Mouse (Mus musculus) c-Kit-positive CD71-positive TER-119-positive erythroid progenitor cells, embryonic 14.5 days (primary cell): ENCODE data around the gene Car8.

Experiments used
- DNase-seq: peaks from one replicate; pipeline ENCODE4 v3.0.0-alpha.2; 2013; ENCODE audit warnings: low spot score

The Car8 gene

DNA sequence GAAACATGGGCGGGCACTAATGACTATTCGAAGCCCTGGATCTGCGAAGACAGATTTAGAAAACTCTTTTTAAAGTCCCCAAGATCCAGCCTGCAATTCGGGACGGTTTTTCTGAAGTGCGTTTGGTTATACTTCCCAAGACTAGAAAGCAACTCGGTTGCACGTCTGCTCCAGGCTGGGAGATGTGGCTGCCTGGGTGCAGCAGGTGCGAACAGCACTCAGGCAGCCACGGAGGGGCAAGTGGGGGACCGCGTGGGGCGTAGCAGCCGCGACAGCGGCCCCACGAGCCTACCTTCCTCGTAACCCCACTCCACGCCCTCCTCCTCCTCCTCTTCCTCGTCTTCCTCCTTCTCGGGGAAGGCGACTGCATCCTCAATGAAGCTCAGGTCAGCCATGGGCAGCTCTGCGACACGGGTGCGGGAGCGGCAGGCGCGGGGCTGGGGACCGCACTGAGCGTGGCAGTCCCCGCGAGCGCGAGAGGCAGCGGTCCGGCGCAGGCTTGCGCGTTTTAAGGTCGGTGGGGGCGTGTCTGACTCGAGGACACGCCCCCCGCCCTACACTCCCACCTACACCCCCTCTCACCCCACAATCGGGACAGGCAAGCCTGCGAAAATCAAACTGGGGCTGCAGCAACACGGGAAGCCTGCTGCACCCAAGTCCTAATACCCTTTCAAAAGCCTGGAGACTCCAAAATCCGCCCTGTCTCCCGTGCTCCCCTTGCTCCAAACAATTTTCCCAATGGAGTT lies at the start of gene Car8:
Gene Car8 (minus strand): TSS at position 482 of the 746 bp plus-strand sequence.
- no peak for DNase-seq

DNA sequence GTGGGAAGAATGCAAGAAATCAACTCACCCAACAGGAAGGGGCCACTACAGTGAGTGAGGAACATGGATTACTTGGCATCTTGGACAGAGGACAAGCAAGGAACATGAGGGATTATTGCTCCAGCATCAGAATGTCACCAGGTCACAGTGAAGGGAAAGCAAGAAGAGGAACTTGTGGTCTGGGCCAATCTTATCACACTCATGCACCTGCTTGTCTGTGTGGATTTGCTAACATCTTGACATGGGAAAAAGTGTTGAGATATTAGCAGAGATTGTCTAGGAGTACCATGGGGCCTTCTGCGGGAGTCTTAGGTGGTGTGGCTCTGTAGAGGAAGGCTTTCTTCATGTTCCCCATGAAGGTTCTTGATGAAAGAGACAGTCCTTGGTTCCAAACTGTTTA lies 46.1 kb upstream of the Car8 start:
- DNase-seq = no peak

DNA sequence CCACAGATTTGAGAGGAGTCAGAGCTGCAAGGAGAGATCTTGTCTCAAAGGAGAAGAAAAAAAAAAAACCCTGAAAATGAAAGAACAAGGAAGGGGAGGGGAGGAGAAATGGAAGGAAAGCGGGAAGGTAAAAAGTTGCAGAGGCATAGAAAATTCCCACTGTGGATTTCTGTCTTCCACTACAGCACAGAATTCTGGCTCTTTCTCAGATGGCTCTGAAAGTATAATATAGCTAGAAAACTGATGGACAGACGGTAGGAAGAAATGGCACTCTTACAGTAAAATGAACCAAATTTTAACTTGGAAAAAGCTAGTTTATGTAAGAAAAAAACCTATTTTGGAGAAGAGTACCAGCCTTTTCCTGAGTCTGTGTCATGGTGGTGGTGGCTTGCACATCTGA lies 39.3 kb upstream of the Car8 start:
- no peak for DNase-seq

DNA sequence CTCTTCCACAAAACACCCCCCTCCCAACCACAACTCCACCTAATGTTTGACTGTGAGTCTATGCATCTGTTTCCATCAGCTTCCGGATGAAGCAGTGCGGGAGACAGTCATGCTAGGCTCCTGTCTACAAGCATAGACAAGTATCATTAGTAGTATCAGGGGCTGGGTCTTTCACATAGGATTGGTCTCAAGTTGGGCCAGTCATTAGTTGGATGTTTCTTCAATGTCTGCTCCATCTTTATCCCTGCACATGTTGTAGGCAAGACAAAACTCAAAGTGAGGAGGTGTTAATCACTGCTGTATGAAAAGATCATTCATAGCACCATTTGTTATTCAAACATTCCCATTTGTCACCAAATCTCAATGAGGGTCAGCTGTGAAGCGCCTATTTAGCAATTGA lies 11.0 kb upstream of the Car8 start:
- no peak for DNase-seq

DNA sequence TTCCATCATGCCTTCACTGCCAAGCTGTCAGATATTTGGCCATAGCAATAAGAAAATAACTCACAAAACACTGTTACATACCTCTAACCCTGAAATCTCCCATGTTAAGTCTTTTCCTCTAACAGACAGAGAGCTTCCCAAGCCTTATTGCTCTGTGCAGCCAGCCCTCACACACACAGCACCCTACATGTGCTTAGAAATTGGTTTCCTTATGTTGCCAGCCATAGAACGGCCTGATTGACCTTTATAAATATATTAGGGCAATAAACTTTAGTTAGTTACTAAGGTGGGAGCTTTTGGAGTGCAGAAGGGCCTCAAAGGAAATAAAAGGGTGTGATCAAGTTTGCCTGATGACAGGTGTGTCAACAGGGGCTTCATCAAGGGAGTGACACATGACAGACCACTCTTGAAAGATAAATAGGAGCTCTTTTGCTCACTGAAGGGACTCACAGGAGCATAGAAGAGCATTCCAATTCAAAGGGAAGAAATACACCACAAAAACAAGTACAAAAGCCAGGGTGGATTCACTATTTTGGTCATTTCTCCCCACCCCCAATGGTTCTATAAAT lies 6.7 kb upstream of the Car8 start:
- no peak for DNase-seq

DNA sequence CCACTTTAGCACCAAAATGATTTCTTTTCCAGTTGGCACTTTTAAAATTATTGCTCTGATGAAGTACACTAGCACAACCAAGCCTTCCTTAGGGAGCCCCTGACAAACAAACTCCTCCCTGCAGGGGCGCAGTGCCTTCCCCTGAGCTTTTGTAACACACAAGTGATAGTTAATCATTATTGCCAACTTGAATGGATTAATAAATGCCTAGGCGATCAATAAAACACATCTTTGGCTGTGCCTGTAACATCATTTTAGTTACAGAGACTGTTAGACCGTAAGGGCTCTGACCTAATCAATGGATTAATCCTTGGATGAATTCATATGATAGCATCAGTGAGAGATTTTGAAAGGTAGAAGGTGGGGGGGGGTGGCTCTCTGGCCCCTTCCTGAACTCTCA lies 6.2 kb upstream of the Car8 start:
- no peak for DNase-seq

DNA sequence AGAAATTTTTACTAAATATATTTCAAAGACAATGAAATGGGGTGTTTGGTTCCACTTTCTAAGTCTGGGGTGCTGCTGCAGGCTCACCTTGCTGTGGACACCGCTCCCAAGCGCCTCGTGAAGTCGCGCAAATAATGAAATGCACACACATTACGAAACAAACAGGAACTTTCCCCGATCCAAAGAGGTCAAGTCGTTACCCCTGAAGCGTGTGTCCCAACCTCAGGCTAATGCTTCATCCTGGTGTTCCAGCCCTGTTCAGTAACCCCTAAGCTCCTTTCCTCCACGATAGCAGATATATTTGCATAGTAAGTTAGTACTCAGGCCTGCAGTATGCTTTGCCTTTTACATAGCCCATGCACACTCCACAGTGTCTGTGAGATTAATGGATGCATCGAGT lies 858 bp upstream of the Car8 start:
- no peak for DNase-seq

DNA sequence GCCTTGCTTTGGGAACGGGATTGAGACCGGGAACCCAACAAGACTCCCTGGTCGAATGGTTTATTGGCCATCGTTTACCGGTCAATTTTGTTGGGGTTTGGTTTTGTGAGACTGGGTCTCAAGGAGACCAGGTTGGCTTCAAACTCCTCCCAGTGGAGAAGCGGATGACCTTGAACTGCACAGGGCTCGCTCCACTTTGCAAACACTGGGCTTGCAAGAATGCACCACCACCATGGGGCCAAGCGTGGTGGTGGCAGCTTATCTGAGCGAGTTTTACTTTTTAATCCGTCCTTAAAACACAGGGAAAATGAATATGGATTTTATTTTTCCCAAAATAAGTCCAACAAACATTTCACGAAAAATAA lies 447 bp upstream of the Car8 start:
- DNase-seq = no peak

DNA sequence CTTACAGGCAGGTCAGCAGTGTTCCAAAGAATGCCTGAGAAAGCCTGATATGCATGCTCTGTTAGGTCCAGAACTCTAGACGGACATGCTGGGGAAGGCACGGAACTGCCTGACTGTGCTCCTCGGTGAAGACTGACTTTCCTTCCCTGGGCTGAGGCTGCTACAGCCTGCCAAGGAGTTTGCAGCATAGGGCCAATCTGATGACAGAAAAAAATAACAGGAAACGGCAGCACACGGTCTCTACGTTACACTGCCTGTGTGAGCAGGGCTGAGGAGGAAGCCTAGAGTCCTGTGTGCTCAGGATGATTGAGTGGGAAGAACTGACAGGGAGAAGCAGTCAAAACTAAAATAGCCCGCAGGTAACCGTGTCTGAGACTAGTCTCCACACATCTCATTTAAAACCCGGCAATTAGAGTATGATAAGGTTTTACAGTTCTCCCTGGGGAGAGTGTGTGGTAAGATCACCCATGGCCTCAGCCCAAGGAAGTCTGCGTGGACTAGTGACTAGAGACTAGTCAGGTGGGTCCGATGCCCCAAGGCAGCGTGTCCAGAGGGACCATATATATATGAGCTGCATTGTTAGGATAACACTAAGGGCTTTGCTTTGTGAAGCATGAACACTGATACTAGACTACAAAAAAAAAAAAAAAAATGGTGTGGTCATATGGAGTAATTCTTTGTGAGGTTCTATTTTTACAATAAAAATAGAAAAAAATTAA lies 6.3 kb downstream of the Car8 start:
- DNase-seq = no peak

DNA sequence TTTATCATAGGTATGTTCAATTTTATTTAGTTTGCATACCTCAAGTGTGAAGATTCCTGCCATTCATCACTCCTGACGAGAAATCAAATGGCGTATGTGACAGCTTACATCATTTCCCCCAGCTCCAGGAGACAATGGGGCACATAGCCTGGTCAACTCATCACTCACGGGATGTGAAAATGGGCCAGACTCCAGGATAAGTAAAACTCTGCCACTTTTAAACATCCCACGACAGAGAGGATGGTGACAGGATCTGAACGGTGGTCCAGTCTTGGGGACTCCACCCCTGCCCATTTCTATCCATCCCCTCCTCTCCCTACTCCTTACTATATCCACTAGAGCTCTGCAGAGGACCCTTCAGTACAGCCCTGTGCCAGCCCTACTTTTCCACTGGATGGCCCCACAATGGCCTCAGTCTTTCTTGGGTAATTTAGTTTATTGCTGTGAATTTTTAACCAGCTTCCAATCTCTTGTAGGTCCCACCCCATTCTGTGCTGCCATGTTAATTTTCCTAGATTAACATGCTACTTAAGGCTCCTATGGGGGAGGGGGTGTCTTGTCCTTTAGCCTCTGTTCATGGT lies 7.5 kb downstream of the Car8 start:
- no peak for DNase-seq

DNA sequence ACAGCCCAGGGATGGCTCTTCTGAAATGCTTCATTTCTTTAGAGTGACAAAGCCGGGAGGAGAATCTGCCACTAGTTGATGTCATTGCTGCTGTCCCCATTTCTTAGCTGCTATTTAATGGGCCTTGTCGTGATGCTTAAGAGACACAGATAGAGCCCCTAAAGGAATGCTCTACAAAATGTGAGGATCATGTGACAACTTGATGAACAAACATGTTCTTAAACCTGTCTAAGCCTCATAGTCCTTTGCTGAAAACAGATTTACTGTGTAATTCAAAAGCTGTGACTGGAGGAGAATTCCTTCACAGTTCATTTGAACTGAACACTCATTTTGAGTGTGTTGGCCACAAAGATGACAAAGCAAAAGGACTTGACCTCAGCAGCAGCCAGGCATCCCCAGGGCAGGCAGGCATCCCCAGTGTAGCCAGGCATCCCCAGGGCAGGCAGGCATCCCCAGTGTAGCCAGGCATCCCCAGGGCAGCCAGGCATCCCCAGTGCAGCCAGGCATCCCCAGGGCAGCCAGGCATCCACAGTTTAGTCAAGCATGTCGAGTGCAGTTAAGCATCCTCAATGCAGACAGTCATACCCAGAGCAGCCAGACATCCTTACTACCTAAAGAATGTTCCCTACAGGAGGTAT lies 9.1 kb downstream of the Car8 start:
- no peak for DNase-seq

DNA sequence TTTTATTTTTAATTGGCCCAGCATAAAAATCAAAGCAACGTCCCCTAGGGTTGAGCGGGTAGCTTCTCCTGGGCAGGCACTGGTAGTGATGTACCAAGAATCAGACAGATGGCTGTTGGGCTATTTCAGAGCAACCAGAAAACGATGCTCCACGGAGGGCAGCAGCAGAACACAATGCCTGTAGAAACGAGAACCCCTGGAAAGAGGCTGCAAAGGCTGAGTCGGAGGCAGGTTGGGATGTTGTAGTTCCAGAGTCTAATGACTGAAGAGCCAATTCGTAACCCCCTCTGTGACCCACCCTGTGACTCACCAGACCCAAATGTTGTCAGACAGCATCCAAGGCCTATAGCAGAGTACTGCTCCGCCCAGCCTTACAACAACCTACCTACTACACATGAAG lies 19.9 kb downstream of the Car8 start:
- DNase-seq = no peak

DNA sequence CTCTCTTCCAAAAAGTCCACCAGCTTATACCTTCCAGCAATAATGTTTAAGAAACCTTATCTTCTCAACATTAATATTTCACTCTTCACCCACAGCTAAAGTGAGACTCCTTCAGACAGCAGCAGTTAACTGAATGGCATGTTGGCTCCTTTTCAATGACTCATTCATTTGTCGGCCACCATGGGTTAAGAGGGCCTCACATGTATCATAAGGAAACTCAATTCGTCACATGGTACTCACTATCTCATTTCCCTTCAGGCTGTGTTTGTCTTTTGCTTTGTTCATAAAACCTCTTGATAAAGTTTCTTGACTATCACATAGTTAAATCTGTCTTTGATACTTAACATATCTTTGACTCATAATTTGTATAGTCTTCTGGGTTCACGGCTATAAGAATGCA lies 20.8 kb downstream of the Car8 start:
- DNase-seq = no peak

DNA sequence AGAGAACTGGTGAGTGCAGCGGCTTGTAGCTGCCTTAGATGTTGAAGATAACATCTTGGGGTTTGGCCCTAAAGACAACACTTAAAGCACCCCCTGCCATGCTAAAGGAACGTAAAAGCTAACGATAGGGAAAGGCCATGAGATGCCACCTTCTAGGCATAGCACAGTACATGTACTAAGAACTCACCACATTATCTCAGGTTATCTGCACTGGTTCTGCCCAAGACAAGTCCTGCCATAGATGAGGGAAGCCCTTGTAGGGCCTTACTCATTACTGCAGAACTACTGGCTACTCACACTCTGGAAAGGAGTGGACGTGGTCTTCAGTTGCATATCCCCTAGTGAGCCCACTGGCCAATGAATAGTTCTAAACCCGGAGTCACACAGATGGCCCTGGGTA lies 21.6 kb downstream of the Car8 start:
- DNase-seq = no peak

DNA sequence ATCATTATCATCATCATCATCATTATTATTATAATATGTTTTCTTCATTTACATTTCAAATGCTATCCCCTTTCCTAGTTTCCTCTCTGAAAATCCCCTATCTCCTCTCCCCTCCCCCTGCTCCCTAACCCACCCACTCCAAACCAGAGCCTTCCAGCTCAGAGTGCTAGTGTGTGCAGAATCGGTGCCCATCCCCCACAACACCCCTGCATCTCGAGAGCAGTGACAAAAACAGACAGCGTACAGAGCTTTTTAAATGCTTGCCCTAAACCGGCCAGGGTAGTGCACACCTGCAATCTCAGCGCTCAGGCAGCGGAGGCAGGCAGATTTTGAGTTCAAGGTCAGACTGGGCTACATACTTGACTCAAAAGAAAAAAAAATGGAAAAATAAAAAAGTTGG lies 22.3 kb downstream of the Car8 start:
- no peak for DNase-seq

DNA sequence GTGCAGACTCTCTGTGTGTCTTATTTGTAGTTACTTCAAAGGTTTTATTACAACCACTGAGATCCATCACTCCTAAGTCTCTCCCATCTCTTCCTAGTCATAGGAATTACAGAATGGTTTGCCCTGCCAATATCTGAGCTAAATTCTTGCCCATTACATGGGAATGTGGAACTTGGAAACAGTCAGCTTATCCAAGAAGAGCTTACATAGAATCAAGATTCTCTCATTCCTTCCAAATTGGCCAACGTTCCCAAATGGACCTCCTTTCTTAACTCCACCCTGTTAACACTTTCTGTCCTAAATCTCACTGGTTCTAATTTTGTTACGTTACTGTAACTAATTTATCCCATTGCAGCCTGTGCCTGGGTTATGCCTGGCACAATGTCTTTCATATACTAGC lies 25.2 kb downstream of the Car8 start:
- DNase-seq = no peak

DNA sequence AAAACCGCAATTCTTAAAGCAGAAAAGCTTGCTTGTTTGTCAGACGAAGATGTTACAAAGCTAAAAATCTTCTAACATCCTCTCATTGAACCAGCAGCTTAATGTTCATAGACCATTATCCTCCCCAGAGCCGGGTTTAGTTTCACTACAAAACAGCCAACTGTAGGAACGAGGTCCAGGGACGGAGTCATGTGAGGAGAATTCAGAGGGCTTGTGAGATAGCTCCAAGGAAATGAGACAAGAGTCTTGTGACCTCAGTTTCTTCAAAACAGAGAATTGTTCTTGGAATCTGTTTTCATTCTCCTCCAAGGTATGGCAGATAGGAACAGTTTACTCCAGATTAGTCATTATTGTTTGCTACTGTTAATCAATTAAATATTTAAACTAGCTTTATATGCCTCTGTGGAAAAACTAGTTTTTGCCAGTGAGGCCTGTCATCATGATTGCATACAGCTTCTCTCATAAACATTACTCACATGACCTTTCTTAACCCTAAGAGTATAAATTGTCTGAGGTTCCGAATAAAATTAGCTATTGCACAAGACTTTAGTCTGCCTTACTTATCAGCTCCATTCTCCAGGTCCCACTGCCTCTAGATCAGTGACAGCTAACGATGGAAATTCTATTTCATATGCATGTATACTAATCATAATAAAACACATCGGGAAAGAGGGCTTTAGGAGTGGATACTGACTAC lies 25.8 kb downstream of the Car8 start:
- DNase-seq = no peak

DNA sequence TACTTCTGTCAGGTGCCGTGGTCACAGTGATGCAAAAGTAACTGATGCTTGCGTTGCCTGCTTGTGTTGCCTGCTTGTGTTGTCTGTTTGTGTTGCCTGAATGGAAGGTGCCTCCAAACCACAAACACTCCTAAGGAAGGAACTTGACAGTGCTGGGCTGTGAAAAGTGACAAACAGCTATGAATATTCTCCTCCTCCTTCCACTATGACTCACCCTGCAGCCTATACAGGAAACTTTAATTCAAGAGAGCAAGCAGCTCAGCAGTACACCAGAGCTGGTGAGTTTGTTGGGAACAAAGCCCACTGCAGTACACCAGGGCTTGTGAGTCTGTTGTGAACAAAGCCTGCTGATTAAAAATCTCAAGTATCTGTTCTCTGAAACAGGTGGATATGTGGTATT lies 28.4 kb downstream of the Car8 start:
- no peak for DNase-seq

DNA sequence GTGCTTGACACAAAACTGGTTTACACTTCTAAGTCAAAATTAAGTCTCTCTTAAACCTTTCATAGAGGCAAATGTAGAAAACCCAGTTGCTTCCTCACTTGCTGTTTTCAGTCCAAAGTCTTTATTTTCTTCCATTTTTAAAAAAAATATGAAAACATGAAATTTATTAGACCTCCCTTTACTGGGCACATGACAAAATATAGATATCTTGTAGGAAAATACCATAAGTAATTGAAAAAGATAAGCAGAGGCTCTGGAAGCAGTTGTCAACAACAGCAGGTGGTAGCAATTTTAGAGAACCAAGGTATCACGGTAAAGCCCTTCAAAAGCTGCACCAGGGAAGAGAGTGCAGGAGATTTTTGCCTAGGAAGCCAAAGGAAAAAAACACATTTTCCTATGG lies 30.9 kb downstream of the Car8 start:
- DNase-seq = no peak

DNA sequence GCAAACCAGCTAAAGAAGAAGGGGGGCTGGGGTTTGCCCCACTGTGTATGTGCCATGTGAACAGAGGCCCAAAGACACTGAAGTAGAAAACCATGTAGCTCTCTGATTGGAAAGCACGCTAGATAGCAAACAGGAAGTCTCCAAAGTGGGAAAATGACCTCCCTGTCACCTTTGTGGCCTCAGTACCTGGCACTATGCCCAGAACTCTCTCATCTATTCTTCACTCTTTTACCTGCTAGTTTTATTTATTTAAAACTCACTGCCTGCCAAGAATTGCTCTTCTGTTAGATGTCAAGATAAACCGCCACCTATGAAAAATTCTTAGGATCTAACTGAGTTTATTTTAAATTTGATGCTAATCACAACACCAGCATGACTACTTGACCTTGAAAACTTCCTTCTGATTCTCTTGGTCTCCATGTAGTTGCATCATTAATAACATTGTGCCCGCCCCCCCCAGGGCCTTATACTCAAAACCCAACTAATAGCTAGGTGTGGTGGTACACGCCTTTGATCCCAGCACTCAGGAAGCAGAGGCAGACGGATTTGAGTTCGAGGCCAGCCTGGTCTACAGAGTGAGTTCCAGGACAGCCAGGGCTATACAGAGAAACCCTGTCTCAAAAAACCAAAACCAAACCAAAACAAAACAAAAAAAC lies 31.8 kb downstream of the Car8 start:
- DNase-seq = no peak

DNA sequence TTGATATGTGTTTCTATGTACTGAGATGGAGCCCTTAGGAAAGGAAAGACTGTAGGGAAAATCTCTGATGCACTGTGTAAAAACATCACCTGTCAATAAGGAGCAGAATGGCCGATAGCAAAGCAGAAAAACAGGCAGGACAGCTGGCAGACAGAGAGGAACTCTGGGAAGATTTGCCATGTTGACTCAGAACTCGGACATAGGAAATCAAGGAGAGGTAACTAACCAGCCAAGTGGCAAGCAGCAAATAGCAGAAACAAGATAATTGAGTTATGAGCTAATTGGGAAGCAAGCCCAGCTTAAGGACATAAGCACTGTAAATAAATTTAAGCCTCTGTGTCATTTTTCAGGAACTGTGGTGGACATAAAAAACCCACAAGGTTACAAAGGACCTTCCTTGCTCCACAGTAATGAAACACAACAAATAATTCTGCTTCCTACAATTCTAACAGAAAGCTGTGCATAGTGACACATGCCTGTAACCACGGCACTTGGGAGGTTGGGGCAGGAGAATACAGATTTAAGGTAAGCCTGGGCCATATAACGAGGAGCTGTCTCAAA lies 33.7 kb downstream of the Car8 start:
- DNase-seq = no peak
